Mouse (Mus musculus) B cell, adult 2 months (primary cell): ENCODE measurements around the gene Aars2.

Experiments
- DNase-seq, 2 experiments: peaks; one replicate each; pipeline ENCODE4 v3.0.0; 2022

The Aars2 gene

GRCm38 (mm10) chr17:45544001-45544872 lies 37.6 kb downstream of the Aars2 start:
- DNase-seq, result peak in 1 of 2 experiments; percentile 28

GRCm38 (mm10) chr17:45544873-45545277 lies 38.2 kb downstream of the Aars2 start:
- DNase-seq, result no peak

- no peak for DNase-seq
Observed at GRCm38 (mm10) chr17:45545278-45545961, 38.8 kb downstream of the Aars2 start.

DNA sequence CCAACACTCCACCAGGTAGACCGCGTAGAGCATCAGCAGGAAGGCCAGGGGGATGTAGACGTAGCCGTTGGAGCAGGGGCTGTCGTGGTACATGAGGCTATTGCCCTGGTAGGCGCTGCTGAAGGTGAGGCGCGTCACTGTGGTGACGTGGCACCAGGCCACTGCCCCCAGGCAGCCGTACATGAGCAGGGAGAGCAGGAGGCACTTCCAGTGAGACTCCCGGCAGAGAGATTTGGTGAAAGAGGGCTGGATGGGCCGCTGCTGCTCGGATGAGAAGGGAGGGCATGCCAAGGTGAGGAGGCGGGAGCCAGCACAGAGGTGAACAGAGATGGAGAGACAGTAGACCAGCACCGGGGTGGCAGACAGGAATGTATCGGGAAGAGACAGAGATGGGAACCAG lies 40.3 kb downstream of the Aars2 start:
- DNase-seq, result no peak

DNA sequence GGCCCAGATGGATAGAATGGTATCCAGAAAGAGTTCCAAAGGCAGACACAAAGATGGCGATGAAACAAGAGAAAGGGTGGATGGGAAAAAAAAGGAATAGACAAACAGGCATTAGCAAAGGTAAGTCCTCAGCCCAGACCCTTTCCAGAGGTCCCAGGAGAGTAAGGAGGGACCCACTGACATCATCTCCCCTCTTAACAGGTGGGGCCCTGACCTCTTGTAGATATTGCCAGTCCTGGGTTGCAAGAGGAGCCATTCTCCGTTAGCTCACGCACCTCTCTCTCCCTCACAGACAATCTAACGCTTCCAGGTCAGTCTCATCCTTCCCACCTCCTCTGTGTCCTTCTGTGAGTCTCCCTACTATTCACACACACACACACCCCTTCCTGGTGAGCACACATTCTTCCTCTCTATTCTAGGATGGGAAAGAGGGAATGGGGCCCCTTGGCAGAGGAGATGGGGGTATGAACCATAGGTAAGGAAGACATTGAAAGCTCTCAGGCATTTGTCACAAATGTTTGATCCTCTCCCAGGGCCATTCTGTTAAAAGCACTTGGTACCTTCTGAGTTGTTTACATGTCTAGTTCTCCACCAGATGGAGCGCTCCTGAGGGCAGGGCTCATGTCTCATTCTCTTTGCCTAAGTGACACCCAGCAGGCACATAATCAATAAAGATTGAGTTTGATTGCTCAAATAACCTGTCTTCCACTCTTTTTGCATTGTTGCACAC lies 41.0 kb downstream of the Aars2 start:
- DNase-seq, result no peak

DNA sequence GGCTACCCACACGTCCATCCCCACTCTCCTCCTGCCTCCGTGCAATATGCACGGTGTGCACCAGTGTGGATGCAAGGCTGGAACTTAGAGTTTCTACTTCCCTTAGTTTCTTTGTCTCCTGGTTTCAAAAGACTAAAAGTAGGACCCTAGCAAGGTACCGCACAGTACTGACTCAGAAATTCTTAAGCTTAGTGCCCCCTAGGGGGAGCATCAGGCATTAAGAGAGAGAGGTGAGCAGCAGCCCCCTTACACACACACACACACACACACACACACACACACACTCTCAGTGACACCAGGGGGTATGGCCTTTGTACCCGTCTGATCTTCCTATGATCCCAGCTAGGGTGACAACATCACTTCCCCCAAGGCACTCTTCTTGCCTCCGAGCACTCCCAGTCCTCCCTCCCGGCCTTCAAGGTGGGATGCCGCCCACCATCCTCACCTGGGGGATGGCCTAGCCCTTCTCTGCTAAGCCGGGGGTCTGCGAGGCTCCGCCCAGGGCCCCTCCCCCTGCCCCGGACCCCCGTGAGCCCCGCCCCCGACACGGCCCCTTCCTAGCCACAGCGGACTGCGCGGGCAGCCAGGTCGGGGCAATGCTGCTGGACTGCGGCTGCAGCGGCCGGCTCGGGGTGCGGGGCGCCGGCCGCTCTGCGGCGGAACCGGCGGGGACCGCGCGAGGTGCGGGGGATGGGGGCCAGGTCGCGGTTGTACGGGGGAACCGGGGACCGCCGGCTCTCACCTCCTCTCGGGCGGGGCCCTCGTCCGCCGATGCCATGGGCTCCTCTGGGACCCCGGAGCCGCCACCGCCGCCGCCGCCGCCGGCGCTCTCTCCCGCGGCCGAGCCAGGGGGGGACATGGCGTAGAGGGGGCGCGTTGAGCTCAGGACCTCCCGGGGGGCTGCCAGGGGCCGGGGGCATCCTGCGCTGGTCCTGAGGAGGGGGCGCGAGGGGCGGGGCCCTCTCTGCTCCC lies 42.2 kb downstream of the Aars2 start:
- peak in 1 of 2 experiments; percentile 49 for DNase-seq

GRCm38 (mm10) chr17:45549617-45550181 lies 43.1 kb downstream of the Aars2 start, which contains the start of gene Tmem151b:
Gene Tmem151b (minus strand): TSS chr17:45549677.
- peak in 1 of 2 experiments; percentile 5 for DNase-seq

DNA sequence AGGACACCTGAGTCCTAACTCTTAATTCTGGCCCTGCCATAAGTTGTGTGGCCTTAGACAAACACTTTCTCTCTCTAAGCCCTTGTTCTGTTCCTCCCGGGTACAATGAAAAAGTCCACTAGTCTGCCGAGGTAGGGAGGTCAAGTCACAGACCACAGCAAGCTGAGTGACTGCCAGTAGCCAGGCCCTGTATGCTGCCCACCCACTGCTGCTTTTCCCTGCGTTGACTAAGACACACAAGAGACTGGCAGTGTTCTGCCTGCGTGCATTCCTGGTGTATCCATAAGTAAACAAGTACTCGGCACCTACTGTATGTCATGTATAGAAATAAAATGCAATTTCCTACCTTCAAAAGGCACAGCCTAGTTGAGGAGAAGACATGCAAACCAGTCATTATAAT lies 43.6 kb downstream of the Aars2 start:
- no peak for DNase-seq

GRCm38 (mm10) chr17:45551249-45551796 lies 44.7 kb downstream of the Aars2 start:
- DNase-seq, result no peak

GRCm38 (mm10) chr17:45551816-45552451 lies 45.3 kb downstream of the Aars2 start:
- DNase-seq, result peak; percentile 85 to 87

GRCm38 (mm10) chr17:45553065-45553464 lies 46.4 kb downstream of the Aars2 start:
- DNase-seq, result no peak

DNA sequence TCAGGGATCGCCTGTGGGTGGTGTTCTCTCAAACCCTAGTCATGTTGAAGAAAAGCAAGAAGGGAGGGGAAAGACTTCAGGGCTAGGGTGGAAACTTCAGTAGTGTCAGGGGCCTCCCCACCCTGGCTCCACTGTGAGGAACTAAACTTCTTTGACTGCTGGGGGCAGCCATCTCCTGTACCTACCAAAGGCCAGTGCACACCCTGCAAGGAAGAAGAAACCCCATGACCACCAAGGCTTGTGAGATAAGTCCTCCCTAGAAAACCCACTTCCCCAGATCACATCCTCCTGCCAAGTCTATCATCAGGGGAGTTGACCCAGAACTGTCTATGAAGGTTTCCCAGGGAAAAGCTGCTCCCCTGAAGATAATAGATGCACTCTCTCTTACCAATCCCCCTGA lies 47.8 kb downstream of the Aars2 start:
- DNase-seq, result peak in 1 of 2 experiments; percentile 37

DNA sequence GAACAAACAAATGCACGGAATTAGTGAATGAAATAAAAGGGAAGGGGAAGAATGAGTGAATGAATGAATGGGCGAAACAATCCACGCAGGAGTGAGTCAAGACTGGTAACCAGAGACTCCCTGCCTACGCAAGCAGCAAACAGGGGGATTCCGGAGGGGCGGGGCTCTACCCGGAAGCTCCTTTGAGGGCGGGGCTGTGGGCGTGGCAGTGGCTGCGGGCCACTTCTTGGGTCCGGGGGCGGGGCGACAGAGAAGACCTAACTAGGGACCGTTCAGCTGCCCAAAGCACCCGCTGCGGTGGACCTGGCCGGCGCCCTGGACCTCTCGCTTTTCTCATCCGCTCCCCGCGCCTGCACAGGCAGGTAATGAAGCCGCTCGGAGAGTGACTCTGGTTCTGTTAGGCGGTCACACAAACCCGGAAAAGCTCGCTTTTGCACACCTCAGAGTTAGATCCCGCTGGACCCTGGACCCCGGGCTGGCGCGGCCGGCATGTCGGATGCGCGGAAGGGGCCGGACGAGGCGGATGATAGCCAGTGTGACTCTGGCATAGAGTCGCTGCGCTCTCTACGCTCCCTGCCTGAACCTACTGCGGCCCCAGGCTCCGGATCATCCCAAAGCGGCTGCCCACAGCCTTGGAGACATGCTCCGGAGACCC lies 48.9 kb downstream of the Aars2 start, which contains the start of gene Nfkbie:
Nfkbie (plus strand) TSS at position 252 of the 655 bp plus-strand sequence.
- DNase-seq, result peak; percentile 100

DNA sequence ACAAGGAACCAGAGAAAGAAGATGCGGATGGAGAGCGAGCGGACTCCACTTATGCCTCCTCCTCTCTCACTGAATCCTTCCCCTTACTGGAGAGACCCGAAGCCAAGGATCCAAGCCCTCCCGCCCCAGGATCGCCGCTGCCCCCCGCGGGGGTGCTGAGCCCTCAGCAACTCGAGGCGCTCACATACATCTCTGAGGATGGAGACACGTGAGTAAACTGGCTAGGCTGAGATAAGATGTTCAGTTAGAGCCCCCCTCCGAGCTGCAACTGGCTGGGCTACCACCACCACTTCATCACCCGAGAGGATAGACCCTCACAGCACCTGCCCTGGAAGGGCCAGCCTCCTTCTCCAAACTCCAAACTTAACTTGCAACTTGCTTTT lies 49.5 kb downstream of the Aars2 start:
- DNase-seq, result peak in 1 of 2 experiments; percentile 62

DNA sequence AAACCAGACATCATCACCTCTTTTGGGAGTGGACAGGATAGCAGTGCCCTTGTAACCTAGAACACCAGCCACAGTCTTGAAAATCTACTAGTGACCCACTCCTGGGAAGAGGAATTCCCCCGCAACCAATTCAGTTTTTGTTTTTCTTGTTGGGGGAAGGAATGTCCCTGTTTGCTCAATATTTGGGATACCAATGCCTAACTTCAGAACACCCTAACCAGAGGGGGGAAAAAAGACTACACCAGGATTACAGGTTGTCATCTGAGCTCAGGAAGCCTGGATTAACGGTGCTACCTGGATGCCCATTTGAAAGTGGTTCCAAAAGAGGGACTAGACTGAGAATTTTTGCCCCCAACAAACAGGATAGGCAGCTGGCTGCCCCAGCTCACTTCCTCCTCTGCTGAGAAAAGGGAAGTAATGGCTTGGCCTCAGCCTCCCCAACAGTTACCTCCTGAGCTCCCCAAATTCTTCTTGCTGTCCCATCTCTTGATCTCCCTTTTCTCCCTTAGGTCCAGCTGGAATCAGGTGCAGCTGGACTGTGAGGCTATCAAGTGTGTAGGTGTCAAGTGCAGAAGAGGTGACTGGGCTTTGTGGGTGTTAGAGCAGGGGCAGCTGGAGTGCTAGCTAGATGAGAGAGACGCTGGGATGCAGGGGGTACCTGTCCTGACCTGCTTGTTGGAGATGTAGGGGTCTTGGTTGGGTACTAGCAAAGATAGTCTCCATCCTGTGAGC lies 50.0 kb downstream of the Aars2 start:
- peak; percentile 66 to 69 for DNase-seq

- DNase-seq, result peak in 1 of 2 experiments; percentile 51
Observed at GRCm38 (mm10) chr17:45557246-45557824, 50.7 kb downstream of the Aars2 start.

DNA sequence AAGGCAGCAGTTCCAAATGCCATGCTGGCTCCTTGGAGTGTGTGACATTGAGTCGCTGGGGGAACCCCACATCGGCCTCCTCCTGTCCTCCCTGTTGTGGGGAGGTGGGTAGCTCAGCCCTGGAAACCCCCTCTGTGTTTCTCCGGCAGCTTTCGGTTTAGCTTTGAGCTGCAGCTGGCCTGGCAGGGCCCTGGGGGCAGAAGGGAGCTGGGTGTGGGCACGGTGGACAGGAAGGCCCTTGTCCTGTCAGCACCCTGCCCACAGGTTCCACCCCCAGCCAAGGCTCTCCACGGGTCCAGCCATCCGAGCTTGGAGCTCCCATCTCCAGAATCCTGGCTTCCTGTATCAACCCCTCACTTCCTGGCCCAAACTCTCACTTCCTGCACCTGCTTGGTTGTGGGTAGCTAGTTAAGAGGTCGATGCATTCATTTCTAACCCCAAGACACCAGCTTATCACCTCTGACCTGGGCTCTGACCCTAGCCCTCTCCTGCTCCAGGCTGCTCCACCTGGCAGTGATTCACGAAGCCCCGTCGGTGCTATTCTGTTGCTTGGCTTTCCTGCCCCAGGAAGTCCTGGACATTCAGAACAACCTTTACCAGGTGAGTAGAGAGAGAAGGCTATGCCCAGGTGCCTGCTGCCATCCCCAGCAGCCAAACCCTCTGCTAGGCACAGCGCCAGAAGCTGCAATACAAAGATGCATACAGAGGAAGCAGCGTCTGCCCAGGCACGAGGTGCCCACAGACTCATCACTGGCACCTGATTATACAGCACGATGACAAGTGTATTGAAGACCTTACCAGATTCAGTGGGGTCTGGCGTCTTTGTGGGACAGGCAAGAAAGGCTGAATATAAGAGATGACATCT lies 51.6 kb downstream of the Aars2 start:
- peak; percentile 67 to 69 for DNase-seq
